Mouse (Mus musculus): ENCODE measurements around the gene Kctd11.
"Not testable (repeated sequence)": the region's sequence is repeated elsewhere in the genome, so short reads cannot be mapped to it uniquely, and the experiment has no call there.

Gene Kctd11

GRCm38 (mm10) chr11:69880853-69881603 is at the start of gene Kctd11:
Gene Kctd11 (minus strand): TSS chr11:69881406.
- peak; percentile 80 to 87 for DNase-seq

- not testable (repeated sequence) for DNase-seq
Measured at GRCm38 (mm10) chr11:69930176-69930575, 49.0 kb upstream of the Kctd11 start.

GRCm38 (mm10) chr11:69929712-69930111 is 48.5 kb upstream of the Kctd11 start:
- DNase-seq: no peak

GRCm38 (mm10) chr11:69927501-69927900 is 46.3 kb upstream of the Kctd11 start:
- DNase-seq: no peak

- no peak for DNase-seq
Measured at GRCm38 (mm10) chr11:69922796-69923195, 41.6 kb upstream of the Kctd11 start.

- DNase-seq: no peak
Measured at GRCm38 (mm10) chr11:69922012-69922756, 41.0 kb upstream of the Kctd11 start.

GRCm38 (mm10) chr11:69921114-69922011 is 40.2 kb upstream of the Kctd11 start, which contains the start of gene Eif5a:
Gene Eif5a (minus strand): TSS chr11:69921958.
- DNase-seq: peak; percentile 100

- DNase-seq: peak; percentile 80 to 82
Measured at GRCm38 (mm10) chr11:69920266-69921031, 39.2 kb upstream of the Kctd11 start.

- DNase-seq: peak; percentile 82
Measured at GRCm38 (mm10) chr11:69919661-69920265, 38.6 kb upstream of the Kctd11 start.

- DNase-seq: no peak
Measured at GRCm38 (mm10) chr11:69919053-69919452, 37.8 kb upstream of the Kctd11 start.

GRCm38 (mm10) chr11:69918118-69918517 is 36.9 kb upstream of the Kctd11 start:
- no peak for DNase-seq

- peak in 1 of 2 experiments; percentile 3 for DNase-seq
Measured at GRCm38 (mm10) chr11:69917379-69917948, 36.3 kb upstream of the Kctd11 start.

GRCm38 (mm10) chr11:69916652-69917378 is 35.6 kb upstream of the Kctd11 start:
- peak in 1 of 2 experiments; percentile 19 for DNase-seq

- DNase-seq: peak in 1 of 2 experiments; percentile 24
Measured at GRCm38 (mm10) chr11:69915667-69916627, 34.7 kb upstream of the Kctd11 start.

GRCm38 (mm10) chr11:69914917-69915430 is 33.8 kb upstream of the Kctd11 start:
- DNase-seq: peak in 1 of 2 experiments; percentile 2

- DNase-seq: no peak
Measured at GRCm38 (mm10) chr11:69914372-69914764, 33.2 kb upstream of the Kctd11 start.

GRCm38 (mm10) chr11:69913554-69914371 is 32.6 kb upstream of the Kctd11 start, which contains the start of gene Gps2:
Gene Gps2 (plus strand): TSS chr11:69913888.
- DNase-seq: peak; percentile 96
